ENCODE assay signal across 19 mouse cellular contexts in the genomic region with DNA sequence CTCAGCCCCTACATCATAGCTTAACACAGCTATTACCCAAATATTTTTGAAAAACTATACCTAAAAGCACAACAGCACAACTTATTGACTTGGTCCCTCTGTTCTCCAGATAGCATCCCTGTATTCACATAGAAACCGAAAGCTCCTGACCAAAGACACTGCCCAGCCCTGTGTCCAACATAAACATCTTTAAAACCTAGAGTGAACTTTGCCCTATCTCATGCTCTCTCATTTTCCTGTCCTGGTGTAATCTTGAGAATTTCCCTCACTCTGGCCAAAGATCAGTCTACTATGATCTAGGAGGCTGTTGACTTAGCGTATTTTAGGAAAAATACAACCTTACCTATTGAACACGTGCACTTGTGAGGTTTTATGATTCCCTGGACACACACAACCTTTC.
DNase-seq lines count a peak whose midpoint lies in the region; ATAC-seq and TF ChIP-seq lines count a peak whose summit lies in the region.
"Had no signal": no experiment of that assay in that cellular context is flagged by ENCODE, and none has a peak within 500 bp of the region (broad histone marks: within the 10 kb centered on the region; RNA-seq: fewer than 3 reads in every experiment).

No protein-coding gene starts in this region.

- DNase-seq in kidney, adult 9 months: peak; percentile 4
- DNase-seq in kidney, adult 18-20 months: no peak
- no peak for DNase-seq in frontal cortex, postnatal 25 days (ENCODE audit: low spot score in 2 of 2)
- no peak for DNase-seq in lung, postnatal 0 days (ENCODE audit: low spot score)
- DNase-seq: adrenal gland, adult 8-10 months; adrenal gland, postnatal 14 days; adrenal gland, postnatal 36 days; cerebellum, adult 11-12 months; cerebellum, adult 2 months; cerebellum, adult 9-10 months; cerebellum, postnatal 10 days; cerebellum, postnatal 25 days had no signal

- no peaks in the 10 kb centered on the region for H3K27me3 ChIP-seq in intestine, embryonic 16.5 days (replicated peaks; ENCODE audit: control insufficient read depth, insufficient read depth, low read length)
- H3K27me3 ChIP-seq in intestine, embryonic 15.5 days (replicated peaks): no peaks in the 10 kb centered on the region
- no peaks in the 10 kb centered on the region for H3K27me3 ChIP-seq in intestine, postnatal 0 days (replicated peaks; ENCODE audit: control insufficient read depth, insufficient read depth, low read length)
- H3K27me3 ChIP-seq in lung, postnatal 0 days (replicated peaks; ENCODE audit: insufficient read depth, low read length): no peaks in the 10 kb centered on the region
- H3K27me3 ChIP-seq: embryonic facial prominence, embryonic 12.5 days; forebrain, embryonic 13.5 days; forebrain, embryonic 15.5 days had no signal

- H3K27ac ChIP-seq in intestine, embryonic 16.5 days (ENCODE audit: low read length): no peak overlapping the region
- no peak overlapping the region for H3K27ac ChIP-seq in intestine, embryonic 15.5 days
- no peak overlapping the region for H3K27ac ChIP-seq in intestine, postnatal 0 days (ENCODE audit: low read depth, low read length)
- no peak overlapping the region for H3K27ac ChIP-seq in lung, postnatal 0 days (ENCODE audit: low read length)
- H3K27ac ChIP-seq: embryonic facial prominence, embryonic 10.5 days; embryonic facial prominence, embryonic 12.5 days; forebrain, embryonic 13.5 days; forebrain, embryonic 15.5 days had no signal

- no peak overlapping the region for H3K4me3 ChIP-seq in intestine, embryonic 16.5 days (ENCODE audit: low read length)
- H3K4me3 ChIP-seq in intestine, embryonic 15.5 days (replicated peaks): no peak overlapping the region
- no peak overlapping the region for H3K4me3 ChIP-seq in intestine, postnatal 0 days (ENCODE audit: low read depth, low read length)
- H3K4me3 ChIP-seq in lung, postnatal 0 days (ENCODE audit: low read depth, low read length): no peak overlapping the region
- H3K4me3 ChIP-seq: embryonic facial prominence, embryonic 10.5 days; embryonic facial prominence, embryonic 12.5 days; forebrain, embryonic 13.5 days; forebrain, embryonic 15.5 days had no signal

- no peak overlapping the region for H3K9ac ChIP-seq in intestine, embryonic 16.5 days (ENCODE audit: low read depth, low read length)
- no peak overlapping the region for H3K9ac ChIP-seq in intestine, embryonic 15.5 days
- no peak overlapping the region for H3K9ac ChIP-seq in intestine, postnatal 0 days (ENCODE audit: low read depth, low read length)
- H3K9ac ChIP-seq in lung, postnatal 0 days (replicated peaks; ENCODE audit: low read depth): no peak overlapping the region
- H3K9ac ChIP-seq: embryonic facial prominence, embryonic 12.5 days; forebrain, embryonic 13.5 days; forebrain, embryonic 15.5 days had no signal

- no peak overlapping the region for H3K4me2 ChIP-seq in intestine, embryonic 16.5 days (ENCODE audit: low read depth, low read length)
- H3K4me2 ChIP-seq in intestine, embryonic 15.5 days (replicated peaks): no peak overlapping the region
- no peak overlapping the region for H3K4me2 ChIP-seq in intestine, postnatal 0 days (replicated peaks; ENCODE audit: low read depth)
- H3K4me2 ChIP-seq in lung, postnatal 0 days (replicated peaks; ENCODE audit: low read depth, low read length): no peak overlapping the region
- H3K4me2 ChIP-seq: embryonic facial prominence, embryonic 12.5 days; forebrain, embryonic 13.5 days; forebrain, embryonic 15.5 days had no signal

- peaks cover 3% of the 10 kb centered on the region; the same call in 1 of the 2 replicates for H3K4me1 ChIP-seq in intestine, embryonic 16.5 days (ENCODE audit: control insufficient read depth, insufficient read depth, low read length)
- H3K4me1 ChIP-seq in intestine, embryonic 15.5 days (replicated peaks): no peaks in the 10 kb centered on the region
- no peaks in the 10 kb centered on the region for H3K4me1 ChIP-seq in intestine, postnatal 0 days (replicated peaks; ENCODE audit: control insufficient read depth, insufficient read depth, low read length)
- no peaks in the 10 kb centered on the region for H3K4me1 ChIP-seq in lung, postnatal 0 days (ENCODE audit: insufficient read depth, low read depth, low read length)
- H3K4me1 ChIP-seq: embryonic facial prominence, embryonic 10.5 days; embryonic facial prominence, embryonic 12.5 days; forebrain, embryonic 13.5 days had no signal

- no peaks in the 10 kb centered on the region for H3K9me3 ChIP-seq in intestine, embryonic 16.5 days (ENCODE audit: control insufficient read depth, low read length)
- no peaks in the 10 kb centered on the region for H3K9me3 ChIP-seq in intestine, embryonic 15.5 days
- H3K9me3 ChIP-seq in intestine, postnatal 0 days (ENCODE audit: control insufficient read depth): no peaks in the 10 kb centered on the region
- H3K9me3 ChIP-seq in lung, postnatal 0 days (ENCODE audit: low read length): no peaks in the 10 kb centered on the region
- H3K9me3 ChIP-seq: embryonic facial prominence, embryonic 10.5 days; embryonic facial prominence, embryonic 12.5 days; forebrain, embryonic 13.5 days; forebrain, embryonic 15.5 days had no signal

- 52% methylated on average over 3 of the region's 3 CpGs for WGBS in intestine, embryonic 16.5 days
- 48% methylated on average over 3 of the region's 3 CpGs for WGBS in intestine, embryonic 15.5 days
- 38% methylated on average over 3 of the region's 3 CpGs for WGBS in intestine, postnatal 0 days
- 89% methylated on average over 3 of the region's 3 CpGs for WGBS in lung, postnatal 0 days

- ATAC-seq in intestine, embryonic 16.5 days: 0 out of 2 replicates have a peak, but pooled peaks have one; percentile 28
- ATAC-seq in intestine, embryonic 15.5 days: no peak
- peak; percentile 59; the same call in 1 of the 2 replicates for ATAC-seq in intestine, postnatal 0 days
- no peak for ATAC-seq in lung, postnatal 0 days
- ATAC-seq: forebrain, embryonic 13.5 days; forebrain, embryonic 15.5 days had no signal

- TF ChIP-seq EP300 in lung, postnatal 0 days (IDR thresholded peaks at IDR 0.05): no peak

- no peak for TF ChIP-seq CTCF in intestine, postnatal 0 days (IDR thresholded peaks at IDR 0.05; ENCODE audit: low read depth)
- TF ChIP-seq CTCF in lung, postnatal 0 days (IDR thresholded peaks at IDR 0.05): no peak

- H3K36me3 ChIP-seq in intestine, embryonic 16.5 days (ENCODE audit: control insufficient read depth, insufficient read depth, low read length): no peaks in the 10 kb centered on the region
- no peaks in the 10 kb centered on the region for H3K36me3 ChIP-seq in intestine, embryonic 15.5 days
- H3K36me3 ChIP-seq in intestine, postnatal 0 days (ENCODE audit: control insufficient read depth, insufficient read depth): peaks cover 7% of the 10 kb centered on the region; the same call in 1 of the 2 replicates
- 0 out of 2 replicates have a peak, but pooled peaks cover 7% of the 10 kb centered on the region for H3K36me3 ChIP-seq in lung, postnatal 0 days (ENCODE audit: insufficient read depth, low read length)
- H3K36me3 ChIP-seq: embryonic facial prominence, embryonic 10.5 days; forebrain, embryonic 15.5 days had no signal

Comparison
In these comparisons a context has a peak if more than half of its experiments do, and no peak if none do; other contexts are left out.
1. ATAC-seq: peak in intestine, embryonic 16.5 days (single experiment) and intestine, postnatal 0 days (single experiment); none in intestine, embryonic 15.5 days (single experiment) and lung, postnatal 0 days (single experiment).